Mouse (Mus musculus) frontal cortex, postnatal 25 days (tissue): ENCODE data around the gene Macrod1.
A peak's percentile ranks its signal among the peaks of the same experiment; 100 is the strongest.

Source experiments
- DNase-seq, 2 experiments: peaks; one replicate each; pipeline ENCODE4 v3.0.0; 2022; ENCODE audit warnings: low spot score in 2 of 2

Macrod1 gene

GRCm38 (mm10) chr19:7140856-7141421, 84.3 kb downstream of the Macrod1 start:
- DNase-seq, result peak in 1 of 2 experiments; percentile 41

DNA sequence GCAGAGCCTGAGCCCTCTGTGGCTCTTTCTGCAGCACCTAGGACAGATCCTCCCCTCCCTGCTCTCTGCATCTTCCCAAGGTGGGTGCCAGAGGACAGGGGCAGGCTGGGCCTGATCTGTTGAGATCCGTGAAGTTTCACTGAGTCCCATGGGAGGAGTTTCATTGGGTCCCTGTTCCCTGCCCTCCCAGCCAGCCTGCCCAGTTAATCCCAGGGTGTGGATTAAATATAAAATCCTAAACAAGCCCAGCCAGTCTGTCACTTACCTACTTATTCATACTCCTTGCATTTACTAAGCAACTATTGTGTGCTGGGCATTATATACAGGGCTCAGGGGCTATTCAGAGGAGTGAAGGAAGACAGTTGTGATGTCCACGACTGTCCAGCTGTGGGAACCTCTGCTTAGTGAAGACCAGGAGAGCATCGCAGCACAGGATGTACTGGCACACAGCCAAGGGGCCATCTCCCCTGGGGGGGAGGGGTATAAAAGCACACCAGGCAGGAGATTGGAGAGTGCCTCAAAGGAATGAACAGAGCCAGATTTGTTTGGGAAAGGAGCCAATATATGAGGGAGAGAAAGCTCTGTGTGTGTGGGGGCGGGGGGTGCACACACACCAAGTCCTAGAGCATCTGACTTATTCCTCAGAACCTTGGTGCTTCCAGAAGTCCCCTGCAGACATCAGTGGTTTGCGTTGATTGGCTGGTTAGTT, 85.8 kb downstream of the Macrod1 start:
- no peak for DNase-seq

GRCm38 (mm10) chr19:7143854-7144253, 87.2 kb downstream of the Macrod1 start:
- DNase-seq, result peak; percentile 51 to 61

GRCm38 (mm10) chr19:7144458-7144857, 87.8 kb downstream of the Macrod1 start:
- DNase-seq, result no peak

GRCm38 (mm10) chr19:7146376-7146775, 89.8 kb downstream of the Macrod1 start:
- DNase-seq, result no peak

DNA sequence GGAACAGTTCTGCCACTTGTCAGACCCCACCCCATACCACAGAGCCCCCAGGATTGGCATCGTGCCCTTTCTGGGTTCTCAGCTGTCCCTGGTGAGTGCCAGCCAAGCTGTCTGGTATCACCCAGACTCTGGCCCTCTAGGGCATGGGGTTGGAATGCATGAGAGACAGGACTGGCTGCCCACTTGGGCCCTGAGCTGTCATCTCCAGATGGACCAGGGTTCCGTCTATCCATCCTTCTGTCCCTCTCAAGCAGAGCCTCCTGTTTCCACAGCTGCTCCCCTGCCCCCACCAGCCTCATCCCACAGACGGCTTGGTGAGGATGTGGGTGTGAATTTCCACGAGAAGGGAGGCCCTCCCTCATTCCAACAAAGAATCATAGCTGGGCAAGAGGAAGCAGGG, 91.5 kb downstream of the Macrod1 start:
- DNase-seq, result peak in 1 of 2 experiments; percentile 46

- no peak for DNase-seq
Measured at GRCm38 (mm10) chr19:7148541-7149085, 92.0 kb downstream of the Macrod1 start.

GRCm38 (mm10) chr19:7149158-7149685, 92.6 kb downstream of the Macrod1 start:
- no peak for DNase-seq

DNA sequence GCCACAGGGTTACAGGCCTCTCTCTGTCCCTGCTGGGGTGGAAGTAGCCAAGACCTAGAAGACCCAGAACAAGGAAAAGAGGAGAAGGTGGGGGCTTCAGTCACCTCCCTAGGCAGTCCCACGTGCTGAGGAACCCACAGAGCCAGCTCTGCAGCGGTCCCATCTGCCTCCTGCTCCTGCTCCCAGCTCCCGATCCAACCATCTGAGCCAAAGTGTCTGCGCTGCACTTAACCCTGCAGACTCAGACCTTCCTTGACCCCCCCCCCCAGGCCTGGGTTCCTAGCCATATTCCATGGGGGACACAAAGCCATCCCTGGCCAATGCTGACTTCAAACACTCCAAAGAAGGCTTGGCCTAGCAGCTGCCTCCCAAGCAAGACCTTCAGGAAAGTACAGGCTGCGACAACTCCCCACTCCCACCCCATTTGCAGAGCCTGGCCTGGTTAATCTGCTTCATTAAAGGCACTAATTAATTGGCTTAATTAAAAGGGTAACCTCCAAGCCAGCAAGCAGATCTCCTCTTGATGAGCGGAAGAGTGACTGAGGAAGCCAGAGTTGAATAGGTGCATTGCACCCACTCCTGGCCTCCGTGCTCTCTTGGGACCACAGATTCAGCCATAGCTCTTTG, 94.8 kb downstream of the Macrod1 start:
- no peak for DNase-seq

DNA sequence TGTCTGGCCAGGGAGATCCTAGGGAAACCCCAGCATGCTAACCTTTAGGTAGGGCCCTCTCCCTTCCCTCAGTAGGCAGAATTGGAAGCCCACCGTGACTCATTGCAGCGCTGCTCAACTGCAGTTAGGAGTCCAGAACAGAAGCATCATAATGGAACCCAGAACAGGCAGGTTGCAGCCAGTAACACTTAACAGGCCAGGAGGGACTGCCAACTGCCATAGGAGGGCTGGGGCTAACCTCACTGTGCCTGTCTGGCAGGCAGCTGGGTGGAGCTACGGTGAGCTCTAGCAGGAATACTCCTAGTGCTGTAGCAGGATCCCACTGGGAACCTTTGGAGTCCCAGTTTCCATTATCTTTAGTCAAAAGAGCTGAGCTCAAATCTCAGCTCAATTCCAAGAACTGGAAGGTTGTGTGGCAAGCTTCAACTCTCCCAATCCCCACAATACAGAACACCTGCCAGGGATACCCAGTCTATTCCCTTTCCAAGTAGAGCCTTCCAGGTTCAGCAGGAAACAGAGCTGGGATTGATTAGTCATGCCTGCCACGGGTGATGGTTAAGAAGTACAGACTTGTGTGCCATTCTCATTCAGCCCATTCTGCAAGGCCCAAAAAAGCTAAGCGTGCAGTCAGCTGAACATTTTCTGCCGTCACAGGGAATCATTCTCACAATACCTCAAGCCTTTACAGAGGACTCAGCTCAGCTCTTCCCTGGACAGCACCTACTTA, 95.5 kb downstream of the Macrod1 start:
- no peak for DNase-seq

- DNase-seq, result no peak
Measured at GRCm38 (mm10) chr19:7153232-7153631, 96.6 kb downstream of the Macrod1 start.

- DNase-seq, result no peak
Measured at GRCm38 (mm10) chr19:7155196-7155595, 98.6 kb downstream of the Macrod1 start.

DNA sequence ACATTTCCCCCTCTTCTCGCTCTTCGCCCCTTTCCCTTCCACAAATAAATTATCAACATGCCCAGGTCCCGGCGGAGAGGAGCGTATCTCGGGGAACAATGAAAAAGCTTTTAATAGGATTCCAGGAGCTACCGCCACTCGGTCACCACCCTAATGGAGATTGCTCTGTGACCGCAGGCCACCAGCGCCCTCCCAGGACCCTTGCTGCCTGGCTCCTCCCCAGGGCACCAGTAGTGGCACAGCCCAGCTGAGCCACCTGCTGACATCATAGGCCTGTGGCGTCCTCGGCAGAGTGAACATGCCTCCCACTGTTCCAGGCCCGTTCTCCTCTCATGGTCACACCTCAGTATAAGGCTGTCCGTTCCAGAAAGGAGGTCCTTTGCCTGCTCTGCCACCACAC, 101.1 kb downstream of the Macrod1 start:
- no peak for DNase-seq

DNA sequence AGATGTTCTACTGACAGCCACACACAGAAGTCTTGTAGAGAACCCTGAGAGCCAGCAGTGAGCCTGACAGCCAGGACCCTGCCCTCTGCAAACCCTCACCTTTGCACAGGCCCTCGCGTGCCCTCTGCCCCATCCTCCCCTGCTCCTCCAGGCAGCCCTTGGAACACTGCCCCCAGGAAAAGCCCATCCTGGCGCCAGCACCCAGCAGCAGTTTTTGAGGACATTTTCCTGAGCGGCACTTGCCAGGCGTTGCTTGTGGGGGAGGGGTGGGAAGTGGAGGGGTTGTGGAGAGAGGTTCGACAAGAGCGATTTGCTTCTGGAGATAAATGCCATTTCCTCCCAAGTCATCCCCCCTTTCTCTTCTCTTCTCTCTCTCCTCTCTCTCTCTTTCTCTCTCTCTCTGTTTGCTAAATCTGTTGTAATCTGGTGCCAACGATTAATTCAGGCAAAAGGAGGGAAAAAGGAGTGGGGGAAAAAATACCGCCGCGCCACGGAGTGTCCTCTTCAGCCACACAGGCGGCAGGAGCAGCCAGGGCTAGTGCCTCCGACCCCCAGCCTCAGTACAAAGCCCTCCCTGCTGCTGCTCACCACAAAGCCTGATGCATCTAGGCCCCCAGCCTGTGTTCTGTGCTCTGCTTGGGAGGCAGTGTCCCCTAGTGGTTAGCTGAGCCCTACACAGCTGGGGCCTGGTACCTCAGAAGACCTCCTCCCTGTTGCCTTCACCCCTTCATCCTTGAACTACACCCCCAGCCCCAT, 103.7 kb downstream of the Macrod1 start:
- no peak for DNase-seq

GRCm38 (mm10) chr19:7161064-7161463, 104.5 kb downstream of the Macrod1 start:
- no peak for DNase-seq

GRCm38 (mm10) chr19:7164238-7164637, 107.6 kb downstream of the Macrod1 start:
- no peak for DNase-seq

GRCm38 (mm10) chr19:7164820-7165323, 108.3 kb downstream of the Macrod1 start:
- no peak for DNase-seq

- no peak for DNase-seq
Measured at GRCm38 (mm10) chr19:7165509-7166199, 109.0 kb downstream of the Macrod1 start.

GRCm38 (mm10) chr19:7166200-7166711, 109.6 kb downstream of the Macrod1 start:
- DNase-seq, result no peak

- no peak for DNase-seq
Measured at GRCm38 (mm10) chr19:7166767-7167166, 110.2 kb downstream of the Macrod1 start.
